Mouse (Mus musculus) gastrocnemius, adult 18-20 months (tissue): ENCODE measurements around the gene Col28a1. TPM values are rescaled to one million over a fixed set of nuclear protein-coding genes. Genes with fewer than 3 reads are reported as not detected.
A peak's percentile ranks its signal among the peaks of the same experiment; 100 is the strongest.

Experiments
- DNase-seq: peaks from one replicate; pipeline ENCODE4 v3.0.0; 2021; ENCODE audit warnings: low spot score
- total RNA-seq, 2 experiments: library from RNA; stranded (reverse); gene quantifications; 2 replicates each; pipeline ENCODE4 v1.2.3; 2021

Col28a1 gene
- total RNA-seq, 2 experiments from 2014 or later = 0.21 to 0.24 TPM

DNA sequence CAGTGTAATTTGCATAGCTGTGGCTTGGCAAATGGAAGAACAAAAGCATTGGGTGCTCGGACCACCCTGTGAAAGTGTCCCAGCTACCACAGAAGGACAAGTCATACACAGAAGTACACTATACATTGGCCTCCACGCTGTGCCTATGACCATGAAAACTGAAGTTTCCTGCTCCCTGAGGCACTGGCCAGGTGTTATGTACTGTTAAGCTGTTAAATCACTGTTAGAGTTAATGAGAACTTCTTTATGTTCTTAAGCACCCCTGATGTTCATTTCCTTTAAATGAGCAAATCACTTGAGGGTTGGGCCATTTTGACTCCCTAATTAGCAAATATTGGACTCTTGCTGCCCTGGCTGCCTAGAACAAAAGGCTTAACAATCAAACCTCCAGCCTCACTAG is 73.3 kb downstream of the Col28a1 start:
- no peak for DNase-seq

DNA sequence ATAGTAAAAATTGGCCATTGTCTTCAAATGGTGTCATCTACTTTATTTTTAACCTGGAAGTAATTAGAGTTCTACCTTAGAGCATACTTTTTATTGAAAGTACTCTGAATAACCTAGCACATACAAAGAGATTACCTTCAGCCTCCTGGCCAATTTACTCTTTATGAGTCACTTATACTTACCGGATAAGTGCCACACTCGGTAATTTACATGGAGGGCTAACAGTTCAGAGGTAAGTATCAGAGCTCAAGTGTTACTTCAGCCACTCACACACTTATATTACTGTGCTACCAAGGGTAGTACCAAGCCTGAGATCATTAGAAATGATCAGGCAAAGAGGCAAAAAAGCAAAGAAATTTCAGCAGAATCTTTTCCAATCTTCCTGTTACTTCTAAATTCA is 73.8 kb downstream of the Col28a1 start:
- no peak for DNase-seq

- DNase-seq = no peak
These were observed 86.3 kb downstream of the Col28a1 start for GRCm38 (mm10) chr6:8105870-8106706.

DNA sequence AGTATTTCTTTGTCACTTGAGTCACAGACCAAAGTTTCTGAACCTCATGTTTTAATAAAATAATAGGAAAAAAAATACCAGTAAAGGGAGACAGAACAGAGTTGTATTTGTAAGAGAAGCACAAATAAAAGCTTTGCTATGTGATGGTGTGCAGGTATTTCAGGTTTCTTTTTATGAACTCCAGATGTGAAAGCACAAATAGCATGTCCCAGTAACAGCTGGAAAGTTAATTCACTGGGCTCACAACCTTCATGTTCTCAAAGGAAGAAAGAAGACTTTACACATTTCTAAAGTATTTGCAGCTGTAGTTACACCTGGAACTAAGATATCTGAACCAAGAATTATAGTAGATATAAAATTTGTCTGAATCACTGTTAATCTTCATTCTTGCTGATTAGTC is 91.2 kb downstream of the Col28a1 start:
- no peak for DNase-seq

- no peak for DNase-seq
These were observed 96.6 kb downstream of the Col28a1 start for GRCm38 (mm10) chr6:8095856-8096255.

DNA sequence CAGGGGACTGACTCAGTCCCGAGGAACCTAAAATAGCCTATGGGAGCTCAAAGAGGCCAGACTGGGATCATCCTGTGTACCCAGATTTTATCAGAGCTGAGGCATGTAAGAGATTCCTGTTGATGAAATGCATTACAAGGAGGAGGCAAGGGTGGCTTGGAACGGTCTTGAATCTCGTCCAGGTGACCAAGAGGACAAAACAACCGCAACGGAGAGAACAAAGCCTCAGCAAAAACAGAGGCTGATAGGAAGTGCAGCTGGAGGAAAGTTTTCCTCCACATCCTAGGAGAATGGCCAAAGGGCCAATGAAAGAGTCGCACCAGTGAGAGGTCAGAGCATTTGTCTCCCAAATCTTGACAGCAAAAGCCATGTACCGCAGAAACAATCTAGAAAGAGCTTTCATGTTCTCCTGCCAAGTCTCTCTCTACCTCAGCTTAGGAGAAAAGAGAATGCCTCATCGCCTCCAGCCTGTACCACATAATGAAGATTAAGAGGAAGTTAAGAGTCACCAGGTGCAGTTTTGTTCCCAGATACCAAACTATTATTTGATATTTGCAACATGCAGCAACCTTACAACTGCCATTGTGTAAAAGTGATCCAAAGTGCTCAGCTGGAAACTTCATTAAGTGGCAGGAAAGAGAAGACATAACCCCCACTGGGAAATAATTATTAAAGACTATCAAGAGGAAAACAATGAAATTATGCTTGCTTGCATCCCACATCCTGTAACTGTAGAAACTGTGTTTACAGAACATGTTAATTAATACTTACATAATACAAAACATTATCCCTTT is 98.1 kb downstream of the Col28a1 start:
- DNase-seq = no peak

- no peak for DNase-seq
These were observed 98.9 kb downstream of the Col28a1 start for GRCm38 (mm10) chr6:8093556-8093955.

DNA sequence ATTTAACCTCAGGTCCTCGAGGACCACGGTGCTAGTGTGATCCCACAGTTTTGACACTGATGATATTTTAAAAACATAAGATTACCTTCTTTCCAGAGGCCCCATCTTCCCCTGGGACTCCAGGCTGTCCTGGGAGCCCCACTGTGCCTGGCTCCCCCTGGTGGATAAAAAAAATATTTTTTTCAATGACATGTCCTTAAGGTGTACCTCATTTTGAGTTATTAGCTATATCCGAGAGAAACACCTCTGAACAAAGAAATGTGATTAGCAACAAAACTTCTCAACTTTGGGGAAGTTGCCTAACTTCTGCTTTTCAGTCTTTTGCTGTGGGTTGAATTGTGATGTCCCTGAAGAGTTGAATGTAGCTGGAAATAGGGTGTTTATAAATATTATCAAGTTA is 105.6 kb downstream of the Col28a1 start:
- DNase-seq = peak; percentile 32

DNA sequence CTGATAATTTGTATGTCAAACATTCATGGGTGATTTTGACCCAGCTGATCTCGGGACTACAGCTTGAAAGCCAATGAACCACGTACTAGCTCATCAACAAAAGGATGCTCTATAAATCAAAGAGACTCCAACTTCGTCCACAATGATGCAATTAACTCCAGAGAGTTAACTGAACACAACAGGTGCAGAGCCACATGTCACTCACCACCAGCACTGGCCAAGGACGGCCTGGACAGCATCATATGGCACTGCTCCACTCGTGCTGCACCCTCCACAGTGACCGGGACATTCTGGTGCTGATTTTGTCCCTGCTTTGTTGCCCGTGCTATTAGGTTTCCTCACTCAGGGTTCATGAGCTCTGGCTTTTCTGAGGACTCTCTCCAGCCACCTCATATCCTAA is 107.6 kb downstream of the Col28a1 start:
- no peak for DNase-seq

DNA sequence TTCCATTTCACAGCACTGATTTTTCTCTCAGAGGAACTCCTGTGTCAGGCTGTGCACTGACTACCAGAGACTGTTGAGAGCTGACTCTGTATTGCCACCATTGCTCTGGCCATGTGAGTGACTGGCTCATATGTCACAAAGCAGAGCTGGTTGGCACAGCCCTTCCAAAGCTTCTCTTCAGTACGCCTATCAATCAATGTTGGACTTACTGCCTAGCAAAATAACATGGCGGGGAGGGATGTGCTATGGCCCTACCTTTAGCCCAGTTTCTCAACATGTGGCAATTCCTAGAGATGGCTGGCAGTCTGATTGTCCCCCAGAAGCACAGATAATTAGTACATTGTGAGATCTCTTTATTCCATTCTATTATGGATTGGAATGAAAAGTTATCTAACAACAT is 109.2 kb downstream of the Col28a1 start:
- no peak for DNase-seq

DNA sequence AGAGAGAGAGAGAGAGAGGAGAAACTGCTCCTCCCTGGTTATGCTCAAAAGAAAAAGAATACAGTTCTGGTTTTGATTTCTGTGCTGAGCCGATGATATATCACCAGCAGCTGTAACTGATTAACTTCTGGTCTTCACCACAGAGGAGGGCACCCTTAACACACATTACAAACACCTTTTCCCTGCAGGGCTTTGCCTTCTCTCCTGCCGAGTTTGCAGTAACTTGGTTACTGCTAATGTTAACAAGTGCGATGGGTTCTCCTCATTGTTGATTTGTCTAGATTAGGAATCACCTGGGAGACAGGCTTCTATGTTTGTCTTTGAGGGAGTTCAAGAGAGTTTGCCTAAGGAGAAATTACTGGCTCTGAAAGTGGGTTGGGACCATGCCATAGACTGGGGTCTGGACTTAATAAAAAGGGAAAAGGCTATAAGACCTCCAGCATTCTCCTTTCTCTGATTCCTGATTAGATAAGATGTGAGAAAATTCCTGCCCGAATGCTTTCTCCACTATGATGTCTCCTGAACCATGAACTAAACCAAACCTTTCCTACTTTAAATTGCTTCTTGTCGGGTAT is 114.8 kb downstream of the Col28a1 start:
- DNase-seq = no peak

DNA sequence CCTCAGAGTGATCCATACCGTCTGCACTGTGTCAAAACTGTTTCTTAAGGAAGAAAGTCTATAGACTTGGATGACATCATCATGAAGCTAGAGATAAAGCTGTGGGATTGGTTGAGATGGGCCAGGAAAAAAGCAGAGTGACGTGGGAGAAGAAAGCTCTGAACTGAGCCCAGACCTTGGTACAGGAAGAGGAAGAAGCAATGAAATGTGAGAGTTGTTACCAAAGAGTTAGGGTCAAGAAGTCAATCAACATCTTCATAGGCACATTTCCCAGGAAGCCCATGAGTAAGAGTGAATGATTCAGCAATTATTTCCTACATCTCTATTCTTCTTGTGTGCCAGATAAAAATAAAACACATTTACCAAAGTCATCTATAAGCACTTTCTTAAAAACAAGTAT is 117.5 kb downstream of the Col28a1 start:
- DNase-seq = no peak

DNA sequence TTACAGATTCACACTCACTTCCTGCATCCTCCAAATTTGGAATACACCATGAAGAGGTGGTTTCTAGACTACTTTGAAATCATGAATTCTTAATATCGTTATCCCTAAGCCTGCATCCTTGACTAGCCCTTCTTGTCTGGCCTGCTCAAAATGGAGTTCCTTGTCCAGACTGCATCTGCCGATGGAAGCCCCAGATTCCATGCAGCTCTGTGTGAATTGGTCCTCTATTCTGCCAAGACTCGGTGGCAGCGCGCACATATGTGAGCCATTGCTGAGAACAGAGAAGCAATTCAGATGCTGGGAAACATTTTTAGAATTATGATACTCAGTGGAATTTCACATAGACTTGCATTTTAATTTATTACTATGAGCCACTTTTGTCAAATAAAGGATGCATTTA is 123.4 kb downstream of the Col28a1 start:
- no peak for DNase-seq

GRCm38 (mm10) chr6:8068394-8068793 is 124.0 kb downstream of the Col28a1 start:
- no peak for DNase-seq

GRCm38 (mm10) chr6:8067124-8067523 is 125.3 kb downstream of the Col28a1 start:
- no peak for DNase-seq

GRCm38 (mm10) chr6:8066208-8066607 is 126.2 kb downstream of the Col28a1 start:
- peak; percentile 7 for DNase-seq

DNA sequence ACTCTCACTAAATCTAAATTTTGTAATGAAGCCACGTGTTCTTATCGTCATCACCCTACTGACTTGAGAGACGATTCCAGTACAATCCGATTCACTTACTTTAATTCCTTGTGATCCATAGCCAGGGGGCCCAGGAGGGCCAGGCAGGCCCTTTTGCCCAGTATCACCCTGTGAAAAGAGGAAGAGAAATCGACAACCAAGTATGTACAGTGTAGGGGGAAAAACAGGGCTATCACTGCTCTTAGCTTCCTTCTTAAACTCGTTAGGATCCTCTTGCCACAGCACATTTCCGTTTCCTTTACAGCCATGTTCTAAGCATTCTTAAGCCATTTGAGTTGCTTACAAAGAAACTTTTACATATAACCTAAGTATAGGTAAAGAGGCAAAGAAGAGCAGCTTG is 133.2 kb downstream of the Col28a1 start:
- no peak for DNase-seq

- no peak for DNase-seq
These were observed 144.2 kb downstream of the Col28a1 start for GRCm38 (mm10) chr6:8048216-8048615.

DNA sequence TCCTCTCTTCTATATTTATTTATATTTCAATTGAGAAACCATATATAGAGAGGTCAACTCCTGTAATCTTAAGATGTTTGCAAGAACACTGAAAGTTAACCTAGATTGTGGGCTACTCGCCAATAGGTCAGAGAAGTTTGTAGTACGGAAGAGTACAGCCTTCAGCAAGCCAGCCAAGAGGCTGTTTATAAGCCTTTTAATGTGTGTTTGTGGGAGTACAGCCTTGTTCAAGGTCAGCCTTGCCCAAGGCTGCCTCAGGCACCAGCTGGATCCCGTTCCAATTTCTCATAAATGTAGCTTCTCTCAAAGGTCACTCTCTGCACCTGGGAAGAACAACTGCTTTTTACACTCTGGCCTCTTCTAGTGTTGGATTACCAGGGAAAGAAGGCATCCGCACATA is 146.0 kb downstream of the Col28a1 start:
- no peak for DNase-seq

GRCm38 (mm10) chr6:8045825-8046224 is 146.6 kb downstream of the Col28a1 start:
- no peak for DNase-seq

DNA sequence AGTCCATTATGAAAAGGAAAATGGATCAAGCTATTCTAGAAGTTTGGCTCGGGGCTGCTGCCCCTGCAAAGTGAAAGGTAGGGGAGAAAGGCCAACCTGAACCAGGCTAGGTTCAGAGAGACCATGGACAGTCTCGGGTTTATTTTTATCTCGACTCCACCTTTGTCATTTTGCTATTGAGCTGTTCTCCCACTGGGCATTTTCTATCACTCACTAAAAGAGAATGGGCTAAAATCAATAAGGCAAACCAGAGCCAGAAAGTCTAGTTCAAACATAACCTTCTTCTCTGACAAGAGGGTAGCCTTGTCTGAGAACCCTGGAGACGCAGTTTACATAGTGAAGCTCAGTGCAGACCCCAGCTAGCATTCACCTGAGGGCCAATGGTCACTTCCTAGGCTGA is 163.7 kb downstream of the Col28a1 start:
- no peak for DNase-seq

DNA sequence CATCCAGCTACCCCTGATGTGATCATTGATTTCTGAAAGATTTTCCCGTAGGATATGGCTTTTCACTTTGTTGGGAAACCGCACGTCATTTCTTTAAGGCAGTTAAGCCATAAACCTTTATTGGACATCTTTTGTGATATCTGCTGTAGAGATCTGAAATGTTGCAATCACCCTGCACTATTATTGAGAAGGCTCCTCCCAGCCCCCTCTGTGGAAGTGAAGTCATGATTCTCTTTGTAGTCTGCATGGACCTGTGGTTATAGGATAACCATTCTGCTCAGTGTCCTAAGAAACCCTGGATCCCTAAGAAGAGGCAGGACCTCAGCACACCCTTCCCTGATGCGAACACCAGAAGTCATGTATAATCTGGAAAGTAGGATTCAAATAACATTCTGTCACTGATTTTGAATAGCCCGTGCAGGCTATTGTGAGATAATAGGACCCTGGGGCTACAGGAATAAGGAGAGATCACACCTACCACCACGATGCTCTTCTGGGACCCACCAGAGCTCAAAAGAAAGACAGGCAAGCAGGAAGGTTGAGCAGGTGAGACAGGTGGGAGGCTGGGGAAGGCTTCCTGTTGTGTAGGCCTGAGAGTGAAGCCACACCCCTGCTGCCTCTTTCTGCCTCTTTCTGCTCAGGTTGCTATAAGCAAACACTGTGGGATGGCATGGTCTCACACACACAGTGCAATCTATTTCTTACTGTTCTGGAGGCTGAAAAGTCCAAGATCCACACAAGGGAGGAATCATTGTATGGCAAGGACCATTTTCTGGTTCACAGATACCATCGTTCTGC is 166.9 kb downstream of the Col28a1 start:
- no peak for DNase-seq
